Mouse (Mus musculus) brain, embryonic 14.5 days (tissue): ENCODE data around the gene 2010111I01Rik. TPM values are rescaled to one million over a fixed set of nuclear protein-coding genes. Genes with fewer than 3 reads are reported as not detected.

Source experiments
- DNase-seq: peaks from one replicate; pipeline ENCODE4 v3.0.0-alpha.2; 2011; ENCODE audit warnings: low read depth
- CTCF ChIP-seq: fragments of 200-500 bp; IDR thresholded peaks from 2 replicates; pipeline ENCODE4 v1.5.1; 2012; ENCODE audit warnings: inconsistent platforms, mild to moderate bottlenecking, moderate library complexity, borderline replicate concordance; ENCODE audit not compliant: insufficient read depth, insufficient read length; ENCODE audit errors: extremely low read depth
- POLR2A ChIP-seq: fragments of 200-500 bp; IDR thresholded peaks from 2 replicates; pipeline ENCODE4 v1.6.1; 2012; ENCODE audit warnings: mild to moderate bottlenecking, inconsistent platforms, borderline replicate concordance; ENCODE audit not compliant: poor library complexity, insufficient read depth, insufficient read length, severe bottlenecking; ENCODE audit errors: extremely low read depth
- polyA plus RNA-seq: library from polyadenylated mRNA; depleted of rRNA; stranded (reverse); fragments of >200 nt; gene quantifications from 2 replicates; pipeline ENCODE4 v1.2.3, GENCODE M21; 2012

Gene 2010111I01Rik
- polyA plus RNA-seq, 1 experiment = 27.2 TPM

GRCm38 (mm10) chr13:63247041-63247440 lies 282.3 kb downstream of the 2010111I01Rik start:
- no peak for DNase-seq
- TF ChIP-seq POLR2A (no peak), CTCF (no peak)

- TF ChIP-seq CTCF (no peak), POLR2A (no peak)
- no peak for DNase-seq
Measured at GRCm38 (mm10) chr13:63247631-63248030, 282.9 kb downstream of the 2010111I01Rik start.

GRCm38 (mm10) chr13:63248318-63248717 lies 283.6 kb downstream of the 2010111I01Rik start:
- DNase-seq = no peak
- no peak for TF ChIP-seq POLR2A
- no peak for TF ChIP-seq CTCF

GRCm38 (mm10) chr13:63249171-63249570 lies 284.5 kb downstream of the 2010111I01Rik start:
- no peak for DNase-seq
- TF ChIP-seq CTCF = no peak
- TF ChIP-seq POLR2A = no peak

GRCm38 (mm10) chr13:63249741-63250431 lies 285.2 kb downstream of the 2010111I01Rik start:
- no peak for DNase-seq
- no peak for TF ChIP-seq CTCF
- no peak for TF ChIP-seq POLR2A

- DNase-seq = no peak
- TF ChIP-seq POLR2A (no peak), CTCF (no peak)
Measured at GRCm38 (mm10) chr13:63250441-63250980, 285.8 kb downstream of the 2010111I01Rik start.

- TF ChIP-seq POLR2A = no peak
- DNase-seq = peak; percentile 41
Measured at GRCm38 (mm10) chr13:63251118-63251889, 286.6 kb downstream of the 2010111I01Rik start.

GRCm38 (mm10) chr13:63252295-63253010 lies 287.8 kb downstream of the 2010111I01Rik start:
- DNase-seq = no peak
- TF ChIP-seq POLR2A (no peak), CTCF (no peak)

- TF ChIP-seq POLR2A = no peak
- TF ChIP-seq CTCF = no peak
- no peak for DNase-seq
Measured at GRCm38 (mm10) chr13:63253147-63253546, 288.5 kb downstream of the 2010111I01Rik start.

- TF ChIP-seq CTCF = no peak
- TF ChIP-seq POLR2A = no peak
- DNase-seq = no peak
Measured at GRCm38 (mm10) chr13:63253886-63254636, 289.4 kb downstream of the 2010111I01Rik start.
